Mouse (Mus musculus): Measurements from ENCODE around the gene Dntt. TPM values are rescaled to one million over a fixed set of nuclear protein-coding genes. Genes with fewer than 3 reads are reported as not detected.

Gene Dntt
- polyA plus RNA-seq, 1 experiment from 2014 or later = 0.06 TPM

Other genes starting within 250 kb of the Dntt start
- gene Ccnj, start 198.0 kb upstream of the Dntt start, polyA plus RNA-seq (2016; fragmentation: Nextera tagmentation; extraction: Ambion mirVana) = 6.9 and 8.0 TPM in 2 replicates
- 5.6 and 7.4 TPM in 2 replicates for gene Zfp518a, start 134.6 kb upstream of the Dntt start, polyA plus RNA-seq (2016; fragmentation: Nextera tagmentation; extraction: Ambion mirVana)
- gene Blnk, start 34.7 kb upstream of the Dntt start, polyA plus RNA-seq (2016; fragmentation: Nextera tagmentation; extraction: Ambion mirVana) = 0.37 and 0.45 TPM in 2 replicates
- not detected in 2 replicates for gene Opalin, start 47.8 kb downstream of the Dntt start, polyA plus RNA-seq (2016; fragmentation: Nextera tagmentation; extraction: Ambion mirVana)
- not detected in 2 replicates for gene Tll2, start 177.6 kb downstream of the Dntt start, polyA plus RNA-seq (2016; fragmentation: Nextera tagmentation; extraction: Ambion mirVana)
- gene Tm9sf3, start 234.7 kb downstream of the Dntt start, polyA plus RNA-seq (2016; fragmentation: Nextera tagmentation; extraction: Ambion mirVana) = 93.0 and 98.7 TPM in 2 replicates